Mouse (Mus musculus): Measurements from ENCODE around the gene Klk9. TPM values are rescaled to one million over a fixed set of nuclear protein-coding genes. Genes with fewer than 3 reads are reported as not detected.

Klk9 gene
- polyA plus RNA-seq, 1 experiment from 2014 or later: not detected

DNA sequence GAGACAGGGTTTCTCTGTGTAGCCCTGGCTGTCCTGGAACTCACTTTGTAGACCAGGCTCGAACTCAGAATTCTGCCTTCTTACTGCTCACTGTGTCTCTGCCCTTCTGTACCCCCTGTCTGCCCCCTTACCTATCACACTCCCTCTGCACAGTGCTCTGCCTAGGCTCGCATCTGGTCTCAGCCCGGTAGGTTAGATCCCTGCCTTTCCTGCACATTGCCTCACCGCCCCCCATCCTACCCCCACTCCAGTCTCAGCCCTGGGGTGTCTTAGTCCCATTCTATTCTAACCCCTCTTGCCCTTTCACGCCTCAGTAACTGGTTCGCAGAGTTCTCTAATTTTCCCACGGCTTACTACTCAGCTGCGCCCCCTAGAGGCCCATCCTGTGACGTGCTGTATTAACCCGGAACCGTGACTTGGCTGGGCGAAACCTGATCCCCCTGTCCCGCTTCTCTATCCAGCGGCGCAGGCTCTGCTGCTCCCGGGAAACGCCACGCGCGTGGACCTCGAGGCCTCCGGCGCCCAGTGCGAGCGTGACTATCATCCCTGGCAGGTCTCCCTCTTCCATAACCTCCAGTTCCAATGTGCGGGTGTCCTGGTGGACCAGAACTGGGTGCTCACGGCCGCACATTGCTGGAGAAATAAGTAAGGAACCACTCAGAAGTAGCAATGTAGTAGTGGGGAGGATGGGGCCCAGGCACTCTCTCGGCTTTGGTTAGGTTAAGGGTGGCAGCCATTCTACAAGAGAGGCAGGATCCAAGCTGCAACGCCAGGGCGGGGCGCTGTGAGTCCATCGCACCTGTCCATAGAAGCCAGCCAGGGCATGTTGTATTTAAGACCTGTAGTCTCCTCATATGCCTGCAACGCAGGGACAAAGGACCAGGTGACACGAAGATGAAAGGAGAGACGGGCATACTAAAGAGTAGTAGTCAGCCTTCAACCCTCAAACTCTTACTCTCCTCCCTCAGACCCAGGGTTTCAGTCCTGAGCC, 9.1 kb upstream of the Klk9 start:
- H3K4me3 ChIP-seq (ENCODE audit: low read depth, low read length): no peak overlapping the region
- H3K4me1 ChIP-seq (ENCODE audit: control insufficient read depth, low read depth, low read length): no peaks in the 10 kb centered on the region; the same call in 1 of the 2 replicates
- H3K27me3 ChIP-seq (ENCODE audit: control insufficient read depth, insufficient read depth, low read depth, low read length): peaks cover 9% of the 10 kb centered on the region
- H3K9ac ChIP-seq (ENCODE audit: low read depth, low read length): no peak overlapping the region
- ATAC-seq (ENCODE audit: low read depth): no peak
- no peak overlapping the region for H3K27ac ChIP-seq (ENCODE audit: low read length)
- 6% methylated on average over 36 of the region's 36 CpGs for WGBS (ENCODE audit: insufficient replicate concordance)
- H3K9me3 ChIP-seq (replicated peaks; ENCODE audit: control insufficient read depth, low read length): no peaks in the 10 kb centered on the region
- no peaks in the 10 kb centered on the region for H3K36me3 ChIP-seq (ENCODE audit: control insufficient read depth, insufficient read depth)
- peak overlapping the region; percentile 29; the same call in 1 of the 2 replicates for H3K4me2 ChIP-seq (ENCODE audit: low read depth, low read length)

GRCm38 (mm10) chr7:43785286-43785685, 6.4 kb upstream of the Klk9 start:
- Histone ChIP-seq H3K9ac (ENCODE audit: low read depth, low read length) (no peak overlapping the region), H3K4me3 (ENCODE audit: low read depth, low read length) (no peak overlapping the region), H3K4me2 (ENCODE audit: low read depth, low read length) (no peak overlapping the region), H3K9me3 (replicated peaks; ENCODE audit: control insufficient read depth, low read length) (no peaks in the 10 kb centered on the region), H3K27ac (ENCODE audit: low read length) (no peak overlapping the region), H3K27me3 (ENCODE audit: control insufficient read depth, insufficient read depth, low read depth, low read length) (peaks cover 9% of the 10 kb centered on the region), H3K36me3 (ENCODE audit: control insufficient read depth, insufficient read depth) (no peaks in the 10 kb centered on the region), H3K4me1 (ENCODE audit: control insufficient read depth, low read depth, low read length) (no peaks in the 10 kb centered on the region; the same call in 1 of the 2 replicates)
- 65% methylated on average over 1 of the region's 1 CpGs for WGBS (ENCODE audit: insufficient replicate concordance)
- no peak for ATAC-seq (ENCODE audit: low read depth)

GRCm38 (mm10) chr7:43788096-43788495, 3.6 kb upstream of the Klk9 start:
- Histone ChIP-seq H3K4me1 (ENCODE audit: control insufficient read depth, low read depth, low read length) (no peaks in the 10 kb centered on the region), H3K27me3 (ENCODE audit: control insufficient read depth, insufficient read depth, low read depth, low read length) (peaks cover 4% of the 10 kb centered on the region; the same call in 1 of the 2 replicates), H3K9me3 (replicated peaks; ENCODE audit: control insufficient read depth, low read length) (no peaks in the 10 kb centered on the region), H3K4me3 (ENCODE audit: low read depth, low read length) (no peak overlapping the region), H3K4me2 (ENCODE audit: low read depth, low read length) (no peak overlapping the region), H3K36me3 (ENCODE audit: control insufficient read depth, insufficient read depth) (no peaks in the 10 kb centered on the region), H3K27ac (ENCODE audit: low read length) (no peak overlapping the region), H3K9ac (ENCODE audit: low read depth, low read length) (no peak overlapping the region)
- 39% methylated on average over 3 of the region's 3 CpGs for WGBS (ENCODE audit: insufficient replicate concordance)
- no peak for ATAC-seq (ENCODE audit: low read depth)

DNA sequence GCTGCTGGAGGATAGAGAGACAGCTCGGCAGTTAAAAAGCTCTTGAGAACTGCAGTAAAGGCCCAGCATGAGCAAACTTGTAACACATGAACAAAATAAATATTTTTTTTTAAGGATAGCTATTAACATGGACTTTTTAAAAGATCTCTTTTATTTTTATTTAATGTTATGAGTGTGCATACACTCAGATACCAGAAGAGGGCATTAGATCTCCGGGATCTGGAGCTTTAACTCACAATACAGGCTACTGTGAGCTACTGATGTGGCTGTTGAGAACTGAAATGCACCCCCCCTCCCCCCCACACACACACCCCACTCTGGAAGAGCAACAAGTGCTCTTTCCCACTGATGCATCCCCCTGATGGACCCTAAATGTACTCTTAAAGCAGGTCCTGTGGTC, 2.4 kb upstream of the Klk9 start:
- 35% methylated on average over 2 of the region's 2 CpGs for WGBS (ENCODE audit: insufficient replicate concordance)
- H3K4me1 ChIP-seq (ENCODE audit: control insufficient read depth, low read depth, low read length): no peaks in the 10 kb centered on the region

GRCm38 (mm10) chr7:43796355-43796754, 4.7 kb downstream of the Klk9 start:
- 14% methylated on average over 8 of the region's 8 CpGs for WGBS (ENCODE audit: insufficient replicate concordance)

More for the DNA sequence above, 2.4 kb upstream of the Klk9 start:
- H3K9me3 ChIP-seq (replicated peaks; ENCODE audit: control insufficient read depth, low read length): no peaks in the 10 kb centered on the region
- ATAC-seq (ENCODE audit: low read depth): no peak
- H3K27ac ChIP-seq (ENCODE audit: low read length): no peak overlapping the region
- H3K27me3 ChIP-seq (ENCODE audit: control insufficient read depth, insufficient read depth, low read depth, low read length): no peaks in the 10 kb centered on the region
- H3K4me2 ChIP-seq (ENCODE audit: low read depth, low read length): no peak overlapping the region
- no peak overlapping the region for H3K9ac ChIP-seq (ENCODE audit: low read depth, low read length)
- no peak overlapping the region for H3K4me3 ChIP-seq (ENCODE audit: low read depth, low read length)
- H3K36me3 ChIP-seq (ENCODE audit: control insufficient read depth, insufficient read depth): no peaks in the 10 kb centered on the region

DNA sequence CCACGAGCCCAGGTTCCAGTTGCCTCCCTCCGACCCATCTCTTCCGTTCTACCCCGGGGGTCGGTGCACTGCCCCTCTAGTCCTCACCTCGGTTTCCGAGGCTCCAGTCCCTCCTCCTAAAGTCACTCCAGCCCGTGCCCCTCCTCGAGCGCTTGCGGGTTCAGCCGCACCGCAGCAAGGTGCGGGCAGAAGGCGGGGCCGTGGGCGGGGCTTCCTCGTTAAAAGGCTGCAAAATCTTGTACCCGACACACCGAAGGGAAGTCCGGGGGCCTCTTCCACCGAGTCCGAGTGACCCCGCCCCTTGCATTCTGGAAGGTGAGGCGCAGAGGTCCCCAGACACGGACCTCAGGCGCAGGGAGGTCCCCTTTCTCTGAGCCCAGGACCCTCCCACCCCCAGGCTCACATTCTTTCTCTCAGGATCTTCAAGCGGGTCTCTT, 5.7 kb downstream of the Klk9 start, which contains the start of gene Klk8:
Gene Klk8 (plus strand): TSS at position 245 of the 437 bp plus-strand sequence.
- H3K4me3 ChIP-seq (ENCODE audit: low read depth, low read length): peak within 1 kb of the TSS; percentile 48
- H3K9me3 ChIP-seq (replicated peaks; ENCODE audit: control insufficient read depth, low read length): no peaks in the 10 kb centered on the region
- no peaks in the 10 kb centered on the region for H3K36me3 ChIP-seq (ENCODE audit: control insufficient read depth, insufficient read depth)
- H3K27ac ChIP-seq (ENCODE audit: low read length): no peak within 1 kb of the TSS
- H3K9ac ChIP-seq (ENCODE audit: low read depth, low read length): no peak within 1 kb of the TSS
- peak within 1 kb of the TSS; percentile 62 for H3K4me2 ChIP-seq (ENCODE audit: low read depth, low read length)
- WGBS (ENCODE audit: insufficient replicate concordance): under 1% methylated on average over 28 of the region's 28 CpGs
- ATAC-seq (ENCODE audit: low read depth): no peak
- peaks cover 22% of the 10 kb centered on the region for H3K27me3 ChIP-seq (ENCODE audit: control insufficient read depth, insufficient read depth, low read depth, low read length)
- no peaks in the 10 kb centered on the region for H3K4me1 ChIP-seq (ENCODE audit: control insufficient read depth, low read depth, low read length)

More at GRCm38 (mm10) chr7:43796355-43796754, 4.7 kb downstream of the Klk9 start:
- H3K4me3 ChIP-seq (ENCODE audit: low read depth, low read length): no peak overlapping the region
- no peaks in the 10 kb centered on the region for H3K4me1 ChIP-seq (ENCODE audit: control insufficient read depth, low read depth, low read length)
- peaks cover 22% of the 10 kb centered on the region for H3K27me3 ChIP-seq (ENCODE audit: control insufficient read depth, insufficient read depth, low read depth, low read length)
- ATAC-seq (ENCODE audit: low read depth): no peak
- no peaks in the 10 kb centered on the region for H3K9me3 ChIP-seq (replicated peaks; ENCODE audit: control insufficient read depth, low read length)
- peak overlapping the region; percentile 62; the same call in 1 of the 2 replicates for H3K4me2 ChIP-seq (ENCODE audit: low read depth, low read length)
- no peak overlapping the region for H3K27ac ChIP-seq (ENCODE audit: low read length)
- H3K9ac ChIP-seq (ENCODE audit: low read depth, low read length): no peak overlapping the region
- no peaks in the 10 kb centered on the region for H3K36me3 ChIP-seq (ENCODE audit: control insufficient read depth, insufficient read depth)

GRCm38 (mm10) chr7:43797844-43798462, 6.3 kb downstream of the Klk9 start:
- Histone ChIP-seq H3K4me1 (ENCODE audit: control insufficient read depth, low read depth, low read length) (no peaks in the 10 kb centered on the region), H3K4me3 (ENCODE audit: low read depth, low read length) (peak overlapping the region; percentile 48; the same call in 1 of the 2 replicates), H3K4me2 (ENCODE audit: low read depth, low read length) (peak overlapping the region; percentile 62), H3K9ac (ENCODE audit: low read depth, low read length) (no peak overlapping the region), H3K27ac (ENCODE audit: low read length) (no peak overlapping the region), H3K36me3 (ENCODE audit: control insufficient read depth, insufficient read depth) (no peaks in the 10 kb centered on the region), H3K27me3 (ENCODE audit: control insufficient read depth, insufficient read depth, low read depth, low read length) (peaks cover 22% of the 10 kb centered on the region), H3K9me3 (replicated peaks; ENCODE audit: control insufficient read depth, low read length) (no peaks in the 10 kb centered on the region)
- 0 out of 2 replicates have a peak, but pooled peaks have one; percentile 27 for ATAC-seq (ENCODE audit: low read depth)
- WGBS (ENCODE audit: insufficient replicate concordance): 8% methylated on average over 13 of the region's 13 CpGs

- Histone ChIP-seq H3K27me3 (ENCODE audit: control insufficient read depth, insufficient read depth, low read depth, low read length) (peaks cover 22% of the 10 kb centered on the region), H3K9me3 (replicated peaks; ENCODE audit: control insufficient read depth, low read length) (no peaks in the 10 kb centered on the region), H3K4me2 (ENCODE audit: low read depth, low read length) (no peak overlapping the region), H3K27ac (ENCODE audit: low read length) (no peak overlapping the region), H3K4me1 (ENCODE audit: control insufficient read depth, low read depth, low read length) (no peaks in the 10 kb centered on the region), H3K4me3 (ENCODE audit: low read depth, low read length) (no peak overlapping the region), H3K9ac (ENCODE audit: low read depth, low read length) (no peak overlapping the region), H3K36me3 (ENCODE audit: control insufficient read depth, insufficient read depth) (no peaks in the 10 kb centered on the region)
- no peak for ATAC-seq (ENCODE audit: low read depth)
- 44% methylated on average over 7 of the region's 7 CpGs for WGBS (ENCODE audit: insufficient replicate concordance)
These were observed 8.2 kb downstream of the Klk9 start for GRCm38 (mm10) chr7:43799876-43800275.

All from liver, embryonic 16.5 days (tissue).